Mouse (Mus musculus): ENCODE data around the gene Apol9a.

- TF ChIP-seq BHLHE40 (IDR thresholded peaks at IDR 0.05; ENCODE audit: borderline replicate concordance, low read depth, low read length) (no peak), USF2 (IDR thresholded peaks at IDR 0.05; ENCODE audit: borderline replicate concordance in 1 of 2, insufficient read depth in 1 of 2, low read depth in 1 of 2, low read length in 2 of 2) (no peak)
Measured at GRCm38 (mm10) chr15:77366706-77367484, 44.0 kb downstream of the Apol9a start.
